In genomic region chr9:22156497-22157245, GRCm38 (mm10) we compare ENCODE assay signal across 8 mouse cellular contexts. TPM values are rescaled to one million over a fixed set of nuclear protein-coding genes. Genes with fewer than 3 reads are reported as not detected.
DNase-seq lines count a peak whose midpoint lies in the region; ATAC-seq and TF ChIP-seq lines count a peak whose summit lies in the region.

Gene Pigyl, plus strand, starts transcription at chr9:22156846.

- H3K4me3 ChIP-seq in CH12.LX (replicated peaks in 1 of 3; ENCODE audit: low read depth in 2 of 3, low read length in 2 of 3, poor library complexity in 1 of 3), result peak within 1 kb of the TSS; percentile 73 to 85 (median 84)
- peak within 1 kb of the TSS; percentile 63 for H3K4me3 ChIP-seq in forebrain, embryonic 12.5 days (replicated peaks)
- H3K4me3 ChIP-seq in heart, postnatal 0 days (ENCODE audit: low read depth, low read length), result peak within 1 kb of the TSS; percentile 71
- peak within 1 kb of the TSS; percentile 84 for H3K4me3 ChIP-seq in liver, embryonic 16.5 days (ENCODE audit: low read depth, low read length)
- H3K4me3 ChIP-seq in neural tube, embryonic 13.5 days, result peak within 1 kb of the TSS; percentile 61
- H3K4me3 ChIP-seq in testis, adult 2 months (ENCODE audit: control insufficient read depth, low read depth, low read length), result peak within 1 kb of the TSS; percentile 97

- TF ChIP-seq POLR2A in CH12.LX (IDR thresholded peaks at IDR 0.05; ENCODE audit: low read depth, low read length), result peak; percentile 90
- TF ChIP-seq POLR2A in testis, adult 2 months (IDR thresholded peaks at IDR 0.05; ENCODE audit: control insufficient read depth, low read depth, low read length), result peak; percentile 77

- H3K4me2 ChIP-seq in CH12.LX (ENCODE audit: insufficient read depth, low read depth, poor library complexity, severe bottlenecking), result peak within 1 kb of the TSS; percentile 41
- H3K4me2 ChIP-seq in forebrain, embryonic 12.5 days, result peak within 1 kb of the TSS; percentile 76
- peak within 1 kb of the TSS; percentile 80 for H3K4me2 ChIP-seq in heart, postnatal 0 days (ENCODE audit: low read depth, low read length)
- peak within 1 kb of the TSS; percentile 97 for H3K4me2 ChIP-seq in liver, embryonic 16.5 days (ENCODE audit: low read depth, low read length)
- H3K4me2 ChIP-seq in neural tube, embryonic 13.5 days, result peak within 1 kb of the TSS; percentile 61

- no peak for TF ChIP-seq EP300 in CH12.LX (IDR thresholded peaks at IDR 0.05; ENCODE audit: low read length)
- no peak for TF ChIP-seq EP300 in heart, postnatal 0 days (IDR thresholded peaks at IDR 0.05; ENCODE audit: low read depth)

- H3K36me3 ChIP-seq in CH12.LX (replicated peaks in 1 of 2; ENCODE audit: control insufficient read depth in 1 of 2, insufficient read depth in 1 of 2, low read length in 1 of 2), result peaks cover 0 to 8% of the 10 kb centered on the region in 2 experiments
- H3K36me3 ChIP-seq in forebrain, embryonic 12.5 days (replicated peaks), result peaks cover 8% of the 10 kb centered on the region; the same call in 1 of the 2 replicates
- no peaks in the 10 kb centered on the region; the same call in 1 of the 2 replicates for H3K36me3 ChIP-seq in heart, postnatal 0 days (replicated peaks; ENCODE audit: control insufficient read depth, insufficient read depth, low read length)
- H3K36me3 ChIP-seq in liver, embryonic 16.5 days (ENCODE audit: control insufficient read depth, insufficient read depth), result no peaks in the 10 kb centered on the region
- H3K36me3 ChIP-seq in neural tube, embryonic 13.5 days, result no peaks in the 10 kb centered on the region
- H3K36me3 ChIP-seq in testis, adult 2 months (ENCODE audit: control insufficient read depth, insufficient read depth, low read length), result no peaks in the 10 kb centered on the region

- peaks cover 8% of the 10 kb centered on the region for H3K9me3 ChIP-seq in CH12.LX (replicated peaks; ENCODE audit: low read length)
- H3K9me3 ChIP-seq in forebrain, embryonic 12.5 days, result no peaks in the 10 kb centered on the region
- H3K9me3 ChIP-seq in heart, postnatal 0 days (replicated peaks; ENCODE audit: control insufficient read depth, low read length), result no peaks in the 10 kb centered on the region
- H3K9me3 ChIP-seq in liver, embryonic 16.5 days (replicated peaks; ENCODE audit: control insufficient read depth, low read length), result no peaks in the 10 kb centered on the region
- no peaks in the 10 kb centered on the region for H3K9me3 ChIP-seq in neural tube, embryonic 13.5 days

- TF ChIP-seq RAD21 in CH12.LX (IDR thresholded peaks at IDR 0.05; ENCODE audit: low read depth, low read length), result no peak

- peak within 1 kb of the TSS; percentile 80 for H3K9ac ChIP-seq in CH12.LX (ENCODE audit: insufficient read depth, low read depth)
- peak within 1 kb of the TSS; percentile 79 for H3K9ac ChIP-seq in forebrain, embryonic 12.5 days
- H3K9ac ChIP-seq in heart, postnatal 0 days (replicated peaks; ENCODE audit: low read depth, low read length), result peak within 1 kb of the TSS; percentile 78
- H3K9ac ChIP-seq in liver, embryonic 16.5 days (ENCODE audit: low read depth, low read length), result peak within 1 kb of the TSS; percentile 91
- H3K9ac ChIP-seq in neural tube, embryonic 13.5 days, result peak within 1 kb of the TSS; percentile 89

- no peaks in the 10 kb centered on the region for H3K27me3 ChIP-seq in CH12.LX (replicated peaks)
- peaks cover 3% of the 10 kb centered on the region for H3K27me3 ChIP-seq in forebrain, embryonic 12.5 days
- H3K27me3 ChIP-seq in heart, postnatal 0 days (ENCODE audit: control insufficient read depth, insufficient read depth, low read length), result no peaks in the 10 kb centered on the region
- no peaks in the 10 kb centered on the region for H3K27me3 ChIP-seq in liver, embryonic 16.5 days (ENCODE audit: control insufficient read depth, insufficient read depth, low read depth, low read length)
- no peaks in the 10 kb centered on the region for H3K27me3 ChIP-seq in neural tube, embryonic 13.5 days
- no peaks in the 10 kb centered on the region for H3K27me3 ChIP-seq in testis, adult 2 months (ENCODE audit: control insufficient read depth, insufficient read depth, low read length)

- H3K4me1 ChIP-seq in CH12.LX (ENCODE audit: control insufficient read depth in 1 of 2, insufficient read depth in 2 of 2), result peaks cover 4 to 21% of the 10 kb centered on the region in 2 experiments
- peaks cover 14% of the 10 kb centered on the region for H3K4me1 ChIP-seq in forebrain, embryonic 12.5 days
- peaks cover 4% of the 10 kb centered on the region; the same call in 1 of the 2 replicates for H3K4me1 ChIP-seq in heart, postnatal 0 days (ENCODE audit: control insufficient read depth, insufficient read depth)
- peaks cover 19% of the 10 kb centered on the region for H3K4me1 ChIP-seq in liver, embryonic 16.5 days (ENCODE audit: control insufficient read depth, low read depth, low read length)
- peaks cover 25% of the 10 kb centered on the region for H3K4me1 ChIP-seq in neural tube, embryonic 13.5 days (replicated peaks)
- peaks cover 20% of the 10 kb centered on the region for H3K4me1 ChIP-seq in testis, adult 2 months (ENCODE audit: control insufficient read depth, insufficient read depth, low read length)

- in situ Hi-C loops in CH12.LX (cut with MboI; ENCODE audit: low pct_ligation_motif_present, low pct_unique_long_range_greater_than_20kb, low sequenced_read_pairs), result loop anchor here (5.0 to 10.0 kb wide), 5 partner anchors 34 to 236 kb away; partner anchors contain the start of genes Gm49318 and Zfp653

- DNase-seq in CH12.LX (ENCODE audit: extremely low read depth), result peak; percentile 99
- DNase-seq in c-Kit-positive CD71-positive TER-119-negative erythroid progenitor cells, embryonic 14.5 days (ENCODE audit: low read depth), result peak; percentile 100
- peak; percentile 96 for DNase-seq in heart, postnatal 0 days (ENCODE audit: low spot score)
- peak; percentile 100 for DNase-seq in kidney, postnatal 4 days

- no peak within 1 kb of the TSS for H3K27ac ChIP-seq in CH12.LX (ENCODE audit: insufficient read depth, low read depth)
- peak within 1 kb of the TSS; percentile 79 for H3K27ac ChIP-seq in forebrain, embryonic 12.5 days
- peak within 1 kb of the TSS; percentile 84 for H3K27ac ChIP-seq in heart, postnatal 0 days (ENCODE audit: low read depth)
- peak within 1 kb of the TSS; percentile 73 for H3K27ac ChIP-seq in liver, embryonic 16.5 days (ENCODE audit: low read length)
- peak within 1 kb of the TSS; percentile 88 for H3K27ac ChIP-seq in neural tube, embryonic 13.5 days (replicated peaks)
- peak within 1 kb of the TSS; percentile 94 for H3K27ac ChIP-seq in testis, adult 2 months (ENCODE audit: control insufficient read depth, insufficient read depth, low read depth, low read length)

- WGBS in forebrain, embryonic 12.5 days, result under 1% methylated on average over 65 of the region's 65 CpGs
- 1% methylated on average over 65 of the region's 65 CpGs for WGBS in heart, postnatal 0 days
- under 1% methylated on average over 65 of the region's 65 CpGs for WGBS in liver, embryonic 16.5 days (ENCODE audit: insufficient replicate concordance)
- 1% methylated on average over 64 of the region's 65 CpGs for WGBS in neural tube, embryonic 13.5 days

- dilution Hi-C loops in CH12.LX (cut with MboI; ENCODE audit: extremely low pct_ligation_motif_present, extremely low pct_unique_long_range_greater_than_20kb, low sequenced_read_pairs), result no loop called here

- peak in 1 of 2 experiments; percentile 29; a peak in 1 of 4 replicates for TF ChIP-seq CTCF in CH12.LX (conservative IDR thresholded peaks at IDR 0.05 in 1 of 2, IDR thresholded peaks at IDR 0.05 in 1 of 2; ENCODE audit: low read depth in 2 of 2, low read length in 2 of 2)
- peak; percentile 14; the same call in 1 of the 2 replicates for TF ChIP-seq CTCF in heart, postnatal 0 days (IDR thresholded peaks at IDR 0.05; ENCODE audit: low read depth)
- TF ChIP-seq CTCF in testis, adult 2 months (IDR thresholded peaks at IDR 0.05; ENCODE audit: control insufficient read depth, insufficient read depth, insufficient replicate concordance, low read depth, low read length), result no peak

- H3K79me2 ChIP-seq in CH12.LX (replicated peaks; ENCODE audit: control insufficient read depth, extremely low read depth, insufficient read depth, poor library complexity, severe bottlenecking), result no peaks in the 10 kb centered on the region

- peak; percentile 99 for ATAC-seq in forebrain, embryonic 12.5 days (ENCODE audit: low FRiP score)
- peak; percentile 99 for ATAC-seq in heart, postnatal 0 days (ENCODE audit: insufficient read depth, low read depth)
- ATAC-seq in liver, embryonic 16.5 days (ENCODE audit: low read depth), result peak; percentile 99
- peak; percentile 98 for ATAC-seq in neural tube, embryonic 13.5 days (ENCODE audit: low read depth)

TF ChIP-seq in CH12.LX, 34 proteins besides CTCF, POLR2A, EP300 and RAD21 (continues in another document):
- TF ChIP-seq HCFC1 (IDR thresholded peaks at IDR 0.05; ENCODE audit: low read depth, low read length) (peak; percentile 58; the same call in 1 of the 2 replicates), GABPA (IDR thresholded peaks at IDR 0.05; ENCODE audit: insufficient replicate concordance, low read depth, low read length) (no peak), CHD1 (IDR thresholded peaks at IDR 0.05; ENCODE audit: low read depth, low read length) (no peak), NELFE (IDR thresholded peaks at IDR 0.05; ENCODE audit: low read depth, low read length) (peak; percentile 84), MAX (IDR thresholded peaks at IDR 0.05; ENCODE audit: low read length) (no peak; the same call in 1 of the 2 replicates), TCF12 (IDR thresholded peaks at IDR 0.05; ENCODE audit: low read depth, low read length) (peak; percentile 71), MAZ (IDR thresholded peaks at IDR 0.05; ENCODE audit: low read depth, low read length) (no peak), SIN3A (IDR thresholded peaks at IDR 0.05; ENCODE audit: low read length) (no peak), E2F4 (IDR thresholded peaks at IDR 0.05; ENCODE audit: insufficient replicate concordance, low read depth, low read length) (no peak), CHD2 (IDR thresholded peaks at IDR 0.05; ENCODE audit: low read length) (peak; percentile 92), ETS1 (conservative IDR thresholded peaks at IDR 0.05; ENCODE audit: low read depth, low read length) (no peak), UBTF (IDR thresholded peaks at IDR 0.05; ENCODE audit: low read depth, low read length) (peak; percentile 56; the same call in 1 of the 2 replicates)

RNA-seq across cellular contexts. Expression of gene Pigyl, which starts in this region (rescaled TPM):
- 22.4 and 24.9 TPM in 2 replicates for total RNA-seq in CH12.LX (2012; rRNA removed)
- 4.3 and 5.0 TPM in 2 replicates for total RNA-seq in CH12.LX (2014; rRNA removed)
- polyA plus RNA-seq in CH12.LX (2012; ENCODE audit: insufficient read length, low read depth), result 17.7 and 22.8 TPM in 2 replicates
- polyA plus RNA-seq in forebrain, embryonic 12.5 days (2016; fragmentation: Nextera tagmentation; extraction: Ambion mirVana), result 63.2 and 65.8 TPM in 2 replicates
- 7.4 and 28.1 TPM in 2 replicates for total RNA-seq in heart, postnatal 0 days (2014; rRNA removed; ENCODE audit: low replicate concordance)
- 61.7 and 68.1 TPM in 2 replicates for polyA plus RNA-seq in heart, postnatal 0 days (2015; fragmentation: Nextera tagmentation; extraction: Ambion mirVana)
- 28.9 and 34.6 TPM in 2 replicates for polyA plus RNA-seq in liver, embryonic 16.5 days (2015; fragmentation: Nextera tagmentation; extraction: Ambion mirVana)
- polyA plus RNA-seq in neural tube, embryonic 13.5 days (2015; fragmentation: Nextera tagmentation; extraction: Ambion mirVana), result 83.8 and 86.9 TPM in 2 replicates
- 64.8 and 73.5 TPM in 2 replicates for polyA plus RNA-seq in testis, adult 2 months (2012; rRNA removed)

Comparison
In these comparisons a context has a peak if more than half of its experiments do, and no peak if none do; other contexts are left out.
1. H3K4me2 ChIP-seq: peak in every context shown above with its lines; median percentile 97 in liver, embryonic 16.5 days; 80 in heart, postnatal 0 days; 76 in forebrain, embryonic 12.5 days; 61 in neural tube, embryonic 13.5 days; 41 in CH12.LX.